19 mouse cellular contexts compared by ENCODE assay signal in the genomic region with DNA sequence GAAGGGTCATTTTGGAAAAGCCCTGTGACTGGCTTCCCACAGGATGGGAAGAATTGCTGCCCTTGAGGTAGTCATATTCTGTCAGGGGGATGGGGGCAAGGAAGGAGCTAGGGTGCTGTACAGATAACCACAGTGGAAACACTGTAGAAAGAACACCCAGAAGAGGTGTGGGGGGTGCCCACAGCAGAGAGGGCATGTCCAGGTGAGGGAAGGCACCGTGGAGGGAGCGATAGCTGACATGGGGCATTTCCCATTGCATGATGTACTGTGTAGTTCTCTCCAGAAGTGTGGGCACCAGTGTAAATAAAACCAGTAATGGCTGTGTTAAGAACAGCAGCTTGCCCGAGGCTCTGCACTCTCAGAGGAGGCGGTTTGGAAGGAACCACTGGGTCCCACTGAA.
DNase-seq lines count a peak whose midpoint lies in the region; ATAC-seq and TF ChIP-seq lines count a peak whose summit lies in the region.
"Had no signal": no experiment of that assay in that cellular context is flagged by ENCODE, and none has a peak within 500 bp of the region (broad histone marks: within the 10 kb centered on the region; RNA-seq: fewer than 3 reads in every experiment).

No protein-coding gene starts in this region.

- H3K4me3 ChIP-seq in intestine, embryonic 15.5 days (replicated peaks): no peak overlapping the region
- H3K4me3 ChIP-seq in intestine, postnatal 0 days (ENCODE audit: low read depth, low read length): no peak overlapping the region
- H3K4me3 ChIP-seq in embryonic facial prominence, embryonic 10.5 days: no peak overlapping the region
- no peak overlapping the region for H3K4me3 ChIP-seq in embryonic facial prominence, embryonic 15.5 days (replicated peaks)
- no peak overlapping the region for H3K4me3 ChIP-seq in liver, embryonic 14.5 days (ENCODE audit: insufficient read depth in 1 of 2, low read depth in 2 of 2, low read length in 2 of 2)
- no peak overlapping the region for H3K4me3 ChIP-seq in midbrain, embryonic 13.5 days (replicated peaks)
- H3K4me3 ChIP-seq: erythroblast, embryonic 14.5 days; hindbrain, embryonic 12.5 days; layer of hippocampus, adult 2 months; lung, embryonic 15.5 days; neural tube, embryonic 12.5 days had no signal

- peaks cover 4% of the 10 kb centered on the region; the same call in 1 of the 2 replicates for H3K4me1 ChIP-seq in intestine, embryonic 15.5 days (replicated peaks)
- peaks cover 5% of the 10 kb centered on the region; the same call in 1 of the 2 replicates for H3K4me1 ChIP-seq in intestine, postnatal 0 days (replicated peaks; ENCODE audit: control insufficient read depth, insufficient read depth, low read length)
- peaks cover 30% of the 10 kb centered on the region for H3K4me1 ChIP-seq in embryonic facial prominence, embryonic 10.5 days
- peaks cover 14% of the 10 kb centered on the region; the same call in 1 of the 2 replicates for H3K4me1 ChIP-seq in embryonic facial prominence, embryonic 15.5 days
- H3K4me1 ChIP-seq in liver, embryonic 14.5 days (replicated peaks; ENCODE audit: control insufficient read depth in 2 of 2, insufficient read depth in 2 of 2, low read length in 1 of 2): peaks cover 12 to 20% of the 10 kb centered on the region in 2 experiments
- peaks cover 19% of the 10 kb centered on the region for H3K4me1 ChIP-seq in midbrain, embryonic 13.5 days (replicated peaks)
- H3K4me1 ChIP-seq: neural tube, embryonic 12.5 days had no signal

- WGBS in intestine, embryonic 15.5 days: 49% methylated on average over 4 of the region's 4 CpGs
- 47% methylated on average over 4 of the region's 4 CpGs for WGBS in intestine, postnatal 0 days
- 56% methylated on average over 4 of the region's 4 CpGs for WGBS in embryonic facial prominence, embryonic 10.5 days
- WGBS in embryonic facial prominence, embryonic 15.5 days: 42% methylated on average over 4 of the region's 4 CpGs
- WGBS in liver, embryonic 14.5 days (ENCODE audit: insufficient replicate concordance): 73% methylated on average over 4 of the region's 4 CpGs
- 50% methylated on average over 4 of the region's 4 CpGs for WGBS in midbrain, embryonic 13.5 days

- peaks cover 12% of the 10 kb centered on the region; the same call in 1 of the 2 replicates for H3K36me3 ChIP-seq in intestine, embryonic 15.5 days
- H3K36me3 ChIP-seq in intestine, postnatal 0 days (ENCODE audit: control insufficient read depth, insufficient read depth): no peaks in the 10 kb centered on the region; the same call in 1 of the 2 replicates
- H3K36me3 ChIP-seq in embryonic facial prominence, embryonic 10.5 days (replicated peaks): peaks cover 40% of the 10 kb centered on the region
- H3K36me3 ChIP-seq in embryonic facial prominence, embryonic 15.5 days: peaks cover 39% of the 10 kb centered on the region
- H3K36me3 ChIP-seq in liver, embryonic 14.5 days (replicated peaks; ENCODE audit: control insufficient read depth, insufficient read depth, low read depth): no peaks in the 10 kb centered on the region
- H3K36me3 ChIP-seq in midbrain, embryonic 13.5 days: no peaks in the 10 kb centered on the region
- H3K36me3 ChIP-seq: hindbrain, embryonic 12.5 days; neural tube, embryonic 12.5 days had no signal

- no peak for TF ChIP-seq CTCF in intestine, postnatal 0 days (IDR thresholded peaks at IDR 0.05; ENCODE audit: low read depth)
- TF ChIP-seq CTCF in liver, embryonic 14.5 days (IDR thresholded peaks at IDR 0.05; ENCODE audit: low read depth): no peak

- peak overlapping the region; percentile 7; the same call in 1 of the 2 replicates for H3K4me2 ChIP-seq in intestine, embryonic 15.5 days (replicated peaks)
- no peak overlapping the region; the same call in 1 of the 2 replicates for H3K4me2 ChIP-seq in intestine, postnatal 0 days (replicated peaks; ENCODE audit: low read depth)
- no peak overlapping the region for H3K4me2 ChIP-seq in embryonic facial prominence, embryonic 15.5 days (replicated peaks)
- no peak overlapping the region for H3K4me2 ChIP-seq in liver, embryonic 14.5 days (ENCODE audit: low read depth)
- H3K4me2 ChIP-seq in midbrain, embryonic 13.5 days (replicated peaks): no peak overlapping the region
- H3K4me2 ChIP-seq: heart, embryonic 11.5 days; hindbrain, embryonic 12.5 days; lung, embryonic 15.5 days; neural tube, embryonic 12.5 days had no signal

- no peak overlapping the region for H3K27ac ChIP-seq in intestine, embryonic 15.5 days
- H3K27ac ChIP-seq in intestine, postnatal 0 days (ENCODE audit: low read depth, low read length): no peak overlapping the region
- 0 out of 2 replicates have a peak overlapping the region, but pooled peaks have one; percentile 4 for H3K27ac ChIP-seq in embryonic facial prominence, embryonic 10.5 days (replicated peaks)
- H3K27ac ChIP-seq in embryonic facial prominence, embryonic 15.5 days (replicated peaks): peak overlapping the region; percentile 39; the same call in 1 of the 2 replicates
- H3K27ac ChIP-seq in liver, embryonic 14.5 days: no peak overlapping the region
- H3K27ac ChIP-seq in midbrain, embryonic 13.5 days: no peak overlapping the region
- H3K27ac ChIP-seq: hindbrain, embryonic 12.5 days; layer of hippocampus, adult 2 months; lung, embryonic 15.5 days; neural tube, embryonic 12.5 days had no signal

- no peak for TF ChIP-seq EP300 in liver, embryonic 14.5 days (IDR thresholded peaks at IDR 0.05; ENCODE audit: low read depth)

- H3K9me3 ChIP-seq in intestine, embryonic 15.5 days: no peaks in the 10 kb centered on the region
- no peaks in the 10 kb centered on the region for H3K9me3 ChIP-seq in intestine, postnatal 0 days (ENCODE audit: control insufficient read depth)
- no peaks in the 10 kb centered on the region for H3K9me3 ChIP-seq in embryonic facial prominence, embryonic 10.5 days
- no peaks in the 10 kb centered on the region for H3K9me3 ChIP-seq in embryonic facial prominence, embryonic 15.5 days (replicated peaks)
- no peaks in the 10 kb centered on the region for H3K9me3 ChIP-seq in liver, embryonic 14.5 days (ENCODE audit: control insufficient read depth, low read length)
- no peaks in the 10 kb centered on the region for H3K9me3 ChIP-seq in midbrain, embryonic 13.5 days
- H3K9me3 ChIP-seq: hindbrain, embryonic 12.5 days; lung, embryonic 15.5 days; neural tube, embryonic 12.5 days had no signal

- no peaks in the 10 kb centered on the region for H3K27me3 ChIP-seq in intestine, embryonic 15.5 days (replicated peaks)
- H3K27me3 ChIP-seq in intestine, postnatal 0 days (replicated peaks; ENCODE audit: control insufficient read depth, insufficient read depth, low read length): no peaks in the 10 kb centered on the region
- no peaks in the 10 kb centered on the region for H3K27me3 ChIP-seq in embryonic facial prominence, embryonic 10.5 days (replicated peaks; ENCODE audit: low read depth, poor library complexity, severe bottlenecking)
- H3K27me3 ChIP-seq in embryonic facial prominence, embryonic 15.5 days: no peaks in the 10 kb centered on the region
- H3K27me3 ChIP-seq in liver, embryonic 14.5 days (ENCODE audit: control insufficient read depth, insufficient read depth, low read length): no peaks in the 10 kb centered on the region
- H3K27me3 ChIP-seq in midbrain, embryonic 13.5 days: no peaks in the 10 kb centered on the region
- H3K27me3 ChIP-seq: hindbrain, embryonic 12.5 days; lung, embryonic 15.5 days; neural tube, embryonic 12.5 days had no signal

- no peak for DNase-seq in embryonic facial prominence, embryonic 10.5 days (ENCODE audit: low spot score)
- no peak for DNase-seq in liver, embryonic 14.5 days (ENCODE audit: low read depth in 3 of 3, low spot score in 3 of 3)
- DNase-seq in c-Kit-positive CD71-positive TER-119-positive erythroid progenitor cells, embryonic 14.5 days (ENCODE audit: low spot score): no peak
- DNase-seq in cerebellum, postnatal 10 days: no peak
- DNase-seq: adrenal gland, postnatal 10 days; cerebellum, adult 2 months; forebrain, postnatal 0 days; gastrocnemius, postnatal 10 days; right cerebral cortex, postnatal 25 days had no signal

- ATAC-seq in intestine, embryonic 15.5 days: peak; percentile 13
- ATAC-seq in intestine, postnatal 0 days: no peak; the same call in none of the 2 replicates
- ATAC-seq in embryonic facial prominence, embryonic 15.5 days (ENCODE audit: insufficient number of reproducible peaks, low FRiP score, low TSS enrichment, low read depth): no peak; the same call in 1 of the 2 replicates
- peak; percentile 6; the same call in 1 of the 2 replicates for ATAC-seq in liver, embryonic 14.5 days (ENCODE audit: insufficient read depth)
- ATAC-seq in midbrain, embryonic 13.5 days: no peak
- ATAC-seq: forebrain, postnatal 0 days had no signal

- H3K9ac ChIP-seq in intestine, embryonic 15.5 days: no peak overlapping the region
- no peak overlapping the region for H3K9ac ChIP-seq in intestine, postnatal 0 days (ENCODE audit: low read depth, low read length)
- H3K9ac ChIP-seq in embryonic facial prominence, embryonic 15.5 days: no peak overlapping the region
- H3K9ac ChIP-seq in liver, embryonic 14.5 days (replicated peaks): no peak overlapping the region
- no peak overlapping the region for H3K9ac ChIP-seq in midbrain, embryonic 13.5 days (replicated peaks)
- H3K9ac ChIP-seq: forebrain, postnatal 0 days; hindbrain, embryonic 12.5 days; lung, embryonic 15.5 days; neural tube, embryonic 12.5 days had no signal

Comparison
In these comparisons a context has a peak if more than half of its experiments do, and no peak if none do; other contexts are left out.
1. ATAC-seq: peak in intestine, embryonic 15.5 days (single experiment) and liver, embryonic 14.5 days (single experiment); none in intestine, postnatal 0 days (single experiment), embryonic facial prominence, embryonic 15.5 days (single experiment) and midbrain, embryonic 13.5 days (single experiment).
2. H3K27ac ChIP-seq: peak in embryonic facial prominence, embryonic 10.5 days (single experiment) and embryonic facial prominence, embryonic 15.5 days (single experiment); none in intestine, embryonic 15.5 days (single experiment), intestine, postnatal 0 days (single experiment), liver, embryonic 14.5 days (single experiment) and midbrain, embryonic 13.5 days (single experiment).